Mouse (Mus musculus): ENCODE data around the gene B4galnt3.

The B4galnt3 gene

GRCm38 (mm10) chr6:120274181-120274580 is 20.2 kb downstream of the B4galnt3 start:
- no peak for DNase-seq

GRCm38 (mm10) chr6:120264151-120264550 is 30.2 kb downstream of the B4galnt3 start:
- DNase-seq = peak; percentile 21

- no peak for DNase-seq
Observed at GRCm38 (mm10) chr6:120263608-120264007, 30.8 kb downstream of the B4galnt3 start.

GRCm38 (mm10) chr6:120262886-120263531 is 31.4 kb downstream of the B4galnt3 start:
- no peak for DNase-seq

- DNase-seq = no peak
Observed at GRCm38 (mm10) chr6:120259481-120259880, 34.9 kb downstream of the B4galnt3 start.

GRCm38 (mm10) chr6:120256431-120256935 is 37.9 kb downstream of the B4galnt3 start:
- DNase-seq = no peak

- peak; percentile 16 for DNase-seq
Observed at GRCm38 (mm10) chr6:120255701-120256100, 38.7 kb downstream of the B4galnt3 start.

GRCm38 (mm10) chr6:120255144-120255543 is 39.2 kb downstream of the B4galnt3 start:
- DNase-seq = no peak

- no peak for DNase-seq
Observed at GRCm38 (mm10) chr6:120254640-120255039, 39.7 kb downstream of the B4galnt3 start.

- DNase-seq = no peak
Observed at GRCm38 (mm10) chr6:120252741-120253140, 41.6 kb downstream of the B4galnt3 start.

GRCm38 (mm10) chr6:120251010-120251409 is 43.3 kb downstream of the B4galnt3 start:
- DNase-seq = no peak

GRCm38 (mm10) chr6:120249831-120250230 is 44.5 kb downstream of the B4galnt3 start:
- DNase-seq = no peak

GRCm38 (mm10) chr6:120246676-120247075 is 47.7 kb downstream of the B4galnt3 start:
- DNase-seq = no peak

- DNase-seq = no peak
Observed at GRCm38 (mm10) chr6:120243250-120243649, 51.1 kb downstream of the B4galnt3 start.

GRCm38 (mm10) chr6:120242530-120242929 is 51.8 kb downstream of the B4galnt3 start:
- DNase-seq = no peak

- DNase-seq = no peak
Observed at GRCm38 (mm10) chr6:120241453-120241852, 52.9 kb downstream of the B4galnt3 start.

GRCm38 (mm10) chr6:120240461-120240860 is 53.9 kb downstream of the B4galnt3 start:
- DNase-seq = no peak

- DNase-seq = no peak
Observed at GRCm38 (mm10) chr6:120235874-120236273, 58.5 kb downstream of the B4galnt3 start.

- no peak for DNase-seq
Observed at GRCm38 (mm10) chr6:120232885-120233284, 61.5 kb downstream of the B4galnt3 start.

GRCm38 (mm10) chr6:120230441-120230840 is 63.9 kb downstream of the B4galnt3 start:
- DNase-seq = no peak

- DNase-seq = no peak
Observed at GRCm38 (mm10) chr6:120229806-120230205, 64.6 kb downstream of the B4galnt3 start.

- DNase-seq = no peak
Observed at GRCm38 (mm10) chr6:120227068-120227467, 67.3 kb downstream of the B4galnt3 start.

GRCm38 (mm10) chr6:120225355-120225754 is 69.0 kb downstream of the B4galnt3 start:
- no peak for DNase-seq

- DNase-seq = peak; percentile 71
Observed at GRCm38 (mm10) chr6:120222669-120223068, 71.7 kb downstream of the B4galnt3 start.

- DNase-seq = no peak
Observed at GRCm38 (mm10) chr6:120219281-120219680, 75.1 kb downstream of the B4galnt3 start.
